Mouse (Mus musculus) kidney, embryonic 16.5 days (tissue): ENCODE measurements around the gene Pbx1. TPM values are rescaled to one million over a fixed set of nuclear protein-coding genes. Genes with fewer than 3 reads are reported as not detected.

Experiments used
- ATAC-seq: fragments of 200-750 bp; cut with Nextera tagmentation; 2 replicates; pipeline ENCODE4 v1.8.0; 2017; ENCODE audit warnings: moderate TSS enrichment; ENCODE audit not compliant: low FRiP score, low TSS enrichment
- H3K27ac ChIP-seq: fragments of 300-500 bp; sonication (generic); 2 replicates; pipeline ENCODE4 v1.5.1; 2014; ENCODE audit warnings: low read length
- H3K27me3 ChIP-seq: fragments of 300-500 bp; sonication (generic); 2 replicates; pipeline ENCODE4 v1.6.1; 2014; ENCODE audit warnings: low read length, control low read depth, mixed read lengths; ENCODE audit not compliant: insufficient read depth
- H3K36me3 ChIP-seq: fragments of 300-500 bp; sonication (generic); 2 replicates; pipeline ENCODE4 v1.6.1; 2014; ENCODE audit warnings: low read length, control low read depth, mixed read lengths; ENCODE audit not compliant: insufficient read depth
- H3K4me1 ChIP-seq: fragments of 300-500 bp; sonication (generic); 2 replicates; pipeline ENCODE4 v1.6.1; 2014; ENCODE audit warnings: low read length, control low read depth, mixed read lengths; ENCODE audit not compliant: insufficient read depth
- H3K4me2 ChIP-seq: fragments of 300-500 bp; sonication (generic); replicated peaks from 2 replicates; pipeline ENCODE4 v1.6.1; 2014; ENCODE audit warnings: low read depth, low read length
- H3K4me3 ChIP-seq: fragments of 300-500 bp; sonication (generic); 2 replicates; pipeline ENCODE4 v1.5.1; 2014; ENCODE audit warnings: mild to moderate bottlenecking, low read length
- H3K9ac ChIP-seq: fragments of 300-500 bp; sonication (generic); replicated peaks from 2 replicates; pipeline ENCODE4 v1.6.1; 2014; ENCODE audit warnings: low read length
- H3K9me3 ChIP-seq: fragments of 300-500 bp; sonication (generic); 2 replicates; pipeline ENCODE4 v1.6.1; 2016; ENCODE audit warnings: low read length, control low read depth
- WGBS: fragments of 180-500 bp; shearing (Covaris S2); extraction: QIAGEN DNeasy Blood & Tissue Kit; methylation state at CpG from one replicate; pipeline ENCODE4 v1.1.7; 2014; 5-methylcytosine and 5-hydroxymethylcytosine counted together
- polyA plus RNA-seq: library from polyadenylated mRNA; unstranded; fragments of >200 nt; fragmentation: Nextera tagmentation; extraction: Ambion mirVana; gene quantifications from 2 replicates; pipeline ENCODE4 v1.2.1, GENCODE M21; 2015

The Pbx1 gene
- polyA plus RNA-seq, 1 experiment from 2014 or later = 67.3 TPM

DNA sequence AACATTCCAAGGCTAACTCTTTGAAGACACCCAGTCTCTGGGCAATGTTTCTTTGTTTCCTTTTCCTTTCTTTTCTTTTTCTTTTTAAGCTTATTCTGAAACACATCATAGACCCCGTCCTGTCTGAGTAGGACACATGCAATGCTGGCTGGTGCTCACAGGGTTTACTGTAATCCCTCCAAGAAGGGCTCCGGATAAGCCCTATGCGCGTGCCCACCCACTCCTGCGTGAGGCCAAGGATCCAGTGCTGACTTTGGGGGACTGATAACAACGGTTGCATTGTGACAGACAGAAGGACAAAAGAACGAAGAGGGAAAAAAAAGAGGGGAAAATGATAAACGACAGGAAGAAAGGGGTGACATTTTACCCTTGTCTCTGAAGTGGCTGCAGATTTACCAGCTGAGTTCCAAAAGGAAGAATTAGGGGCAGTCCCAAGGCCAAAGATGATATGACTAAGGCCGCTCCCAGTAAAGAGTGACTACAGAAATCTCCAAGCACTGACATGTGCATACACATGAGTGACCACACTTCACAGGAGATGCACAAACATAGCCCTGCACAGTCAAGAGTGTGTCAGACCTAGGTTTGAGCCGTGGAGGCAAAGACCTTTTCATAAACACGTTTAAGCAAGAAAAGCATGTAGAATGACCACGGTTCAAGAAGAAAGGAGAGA is 108.5 kb downstream of the Pbx1 start:
- no peak for ATAC-seq
- Histone ChIP-seq H3K27me3 (no peaks in the 10 kb centered on the region), H3K36me3 (peaks cover 8% of the 10 kb centered on the region; the same call in 1 of the 2 replicates), H3K27ac (no peak overlapping the region), H3K4me1 (peaks cover 36% of the 10 kb centered on the region), H3K4me2 (no peak overlapping the region), H3K9me3 (no peaks in the 10 kb centered on the region), H3K4me3 (no peak overlapping the region), H3K9ac (no peak overlapping the region)
- 75% methylated on average over 12 of the region's 12 CpGs for WGBS

DNA sequence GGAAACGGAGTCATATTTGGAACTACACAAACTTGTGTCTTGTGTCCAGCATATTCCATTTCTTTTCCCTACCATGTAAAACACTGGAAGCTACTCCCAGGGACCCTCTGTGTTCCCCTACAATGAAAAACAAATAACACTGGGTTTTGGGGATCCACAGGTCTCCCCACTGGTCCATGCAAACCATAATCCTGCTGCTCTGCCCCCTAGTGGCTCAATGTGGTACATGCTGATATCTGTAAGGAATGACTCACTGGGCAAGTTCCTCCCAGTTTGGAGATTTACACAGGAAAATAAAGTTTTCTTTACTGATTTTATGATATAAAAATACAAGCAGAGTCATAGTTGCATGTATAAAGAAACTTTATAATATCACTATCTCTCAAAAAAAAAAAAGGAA is 109.2 kb downstream of the Pbx1 start:
- 97% methylated on average over 1 of the region's 1 CpGs for WGBS
- H3K27ac ChIP-seq = no peak overlapping the region
- no peak overlapping the region for H3K4me3 ChIP-seq
- H3K27me3 ChIP-seq = no peaks in the 10 kb centered on the region
- H3K9me3 ChIP-seq = no peaks in the 10 kb centered on the region
- no peak overlapping the region for H3K9ac ChIP-seq
- H3K36me3 ChIP-seq = peaks cover 8% of the 10 kb centered on the region; the same call in 1 of the 2 replicates
- H3K4me1 ChIP-seq = peaks cover 38% of the 10 kb centered on the region
- H3K4me2 ChIP-seq = no peak overlapping the region
- no peak for ATAC-seq

DNA sequence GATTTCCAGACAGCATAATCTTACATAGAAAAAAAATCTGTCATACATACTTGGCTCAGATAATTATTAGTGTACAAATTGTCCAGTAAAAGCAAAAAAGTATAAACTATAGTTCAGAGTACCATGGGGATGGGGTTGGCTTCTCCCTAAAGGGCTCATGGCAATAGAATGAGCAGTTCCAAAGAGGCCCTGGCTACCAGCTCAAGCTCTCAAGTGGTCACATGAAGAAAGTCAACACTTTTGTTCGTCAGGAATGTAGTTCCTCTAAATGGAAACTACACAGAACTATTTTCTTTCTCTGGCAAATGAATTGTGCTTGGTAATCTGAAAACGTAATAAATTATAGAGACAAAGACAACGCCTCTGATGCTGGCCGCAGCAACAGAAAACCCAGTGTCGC is 112.4 kb downstream of the Pbx1 start:
- no peaks in the 10 kb centered on the region for H3K27me3 ChIP-seq
- no peak overlapping the region for H3K27ac ChIP-seq
- ATAC-seq = no peak
- WGBS = 40% methylated on average over 5 of the region's 5 CpGs
- peaks cover 12% of the 10 kb centered on the region; the same call in 1 of the 2 replicates for H3K36me3 ChIP-seq
- H3K9ac ChIP-seq = no peak overlapping the region
- H3K4me3 ChIP-seq = no peak overlapping the region
- no peak overlapping the region for H3K4me2 ChIP-seq
- H3K4me1 ChIP-seq = peaks cover 21% of the 10 kb centered on the region; the same call in 1 of the 2 replicates
- H3K9me3 ChIP-seq = no peaks in the 10 kb centered on the region

- Histone ChIP-seq H3K4me3 (no peak overlapping the region), H3K36me3 (peaks cover 12% of the 10 kb centered on the region; the same call in 1 of the 2 replicates)
- 50% methylated on average over 13 of the region's 13 CpGs for whole genome bisulfite sequencing
These were observed 113.1 kb downstream of the Pbx1 start for GRCm38 (mm10) chr1:168318899-168319469.

DNA sequence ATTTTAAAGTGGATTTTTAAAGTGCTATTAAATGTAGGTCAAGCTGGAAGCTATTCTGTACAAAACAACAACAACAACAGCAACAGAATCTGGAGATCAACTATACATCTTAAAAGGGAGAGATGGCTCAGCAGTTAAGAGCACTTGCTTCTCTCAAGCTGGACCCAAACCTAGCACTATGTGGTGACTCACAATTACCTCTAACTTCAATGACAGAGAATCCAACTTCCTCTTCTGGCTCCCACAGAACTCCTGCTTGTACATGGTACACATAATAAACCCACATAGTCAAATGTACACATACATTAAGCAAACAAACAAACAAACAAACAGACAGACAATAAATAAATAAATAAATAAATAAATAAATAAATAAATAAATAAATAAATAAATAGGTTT is 118.3 kb downstream of the Pbx1 start:
- Histone ChIP-seq H3K4me3 (no peak overlapping the region), H3K9me3 (no peaks in the 10 kb centered on the region), H3K27me3 (no peaks in the 10 kb centered on the region), H3K4me1 (peaks cover 18% of the 10 kb centered on the region; the same call in 1 of the 2 replicates), H3K9ac (no peak overlapping the region), H3K36me3 (peaks cover 9% of the 10 kb centered on the region; the same call in 1 of the 2 replicates), H3K4me2 (no peak overlapping the region), H3K27ac (no peak overlapping the region)
- no peak for ATAC-seq

More at GRCm38 (mm10) chr1:168318899-168319469, 113.1 kb downstream of the Pbx1 start:
- Histone ChIP-seq H3K27me3 (no peaks in the 10 kb centered on the region), H3K9me3 (no peaks in the 10 kb centered on the region), H3K4me1 (peaks cover 19% of the 10 kb centered on the region; the same call in 1 of the 2 replicates), H3K4me2 (no peak overlapping the region), H3K9ac (no peak overlapping the region), H3K27ac (no peak overlapping the region)
- ATAC-seq = no peak

DNA sequence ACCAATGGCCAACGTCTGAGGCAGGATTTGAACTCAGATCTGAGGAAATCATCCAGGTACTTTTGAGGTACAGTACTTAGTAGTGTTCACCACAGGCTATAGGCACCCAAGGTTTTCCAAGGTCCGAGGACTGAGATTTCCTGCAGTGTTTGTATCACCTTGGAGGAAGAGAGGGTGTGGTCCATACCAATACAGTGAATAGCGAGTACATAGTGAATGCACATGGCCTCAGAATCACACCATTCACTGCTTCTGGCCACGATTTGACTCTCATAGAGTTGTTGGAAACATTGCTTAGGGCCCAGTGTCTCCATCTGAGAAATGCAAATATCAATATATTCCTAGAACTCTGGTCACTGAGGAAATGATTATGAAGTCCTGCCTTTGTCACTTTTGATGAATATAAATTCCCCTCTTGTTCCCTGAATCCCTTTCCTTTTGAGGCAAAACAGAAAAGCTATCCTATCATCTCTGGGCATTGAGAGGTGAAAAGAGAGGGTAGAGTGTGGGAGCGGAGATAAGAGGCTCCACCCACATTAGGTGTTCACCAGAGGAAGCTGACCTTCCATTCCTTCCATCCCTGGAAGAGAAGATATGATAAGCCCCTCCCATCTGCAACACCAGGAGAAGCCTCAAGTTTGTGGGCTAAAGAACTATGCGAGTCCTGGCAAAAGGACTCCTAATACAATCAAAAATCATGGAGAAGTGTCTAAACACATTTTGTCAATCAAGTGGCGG is 119.2 kb downstream of the Pbx1 start:
- no peak for ATAC-seq
- Histone ChIP-seq H3K27ac (no peak overlapping the region), H3K27me3 (no peaks in the 10 kb centered on the region), H3K4me3 (no peak overlapping the region), H3K4me1 (peaks cover 13% of the 10 kb centered on the region; the same call in 1 of the 2 replicates), H3K36me3 (peaks cover 9% of the 10 kb centered on the region; the same call in 1 of the 2 replicates), H3K9me3 (no peaks in the 10 kb centered on the region), H3K4me2 (no peak overlapping the region), H3K9ac (no peak overlapping the region)
- 86% methylated on average over 7 of the region's 7 CpGs for WGBS

DNA sequence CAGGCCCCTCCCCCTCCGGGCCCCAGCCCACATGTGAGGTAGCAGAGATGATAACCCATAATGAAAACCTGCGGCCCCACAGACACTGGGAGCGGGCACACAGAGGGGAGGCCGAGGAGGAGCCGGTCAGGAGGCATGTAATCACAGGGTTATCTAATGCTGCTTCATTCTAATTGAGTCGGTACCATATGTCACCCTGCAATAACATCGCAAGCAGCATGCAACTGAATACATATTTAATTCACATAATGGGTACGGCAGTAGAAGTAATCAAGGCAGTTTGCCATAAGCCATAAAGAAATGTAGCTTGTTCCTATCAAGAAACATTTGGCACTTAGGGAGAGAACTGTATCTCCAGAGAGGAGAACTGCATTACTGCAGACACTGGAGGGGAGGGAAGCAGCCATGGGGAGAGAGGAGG is 123.0 kb downstream of the Pbx1 start:
- Histone ChIP-seq H3K4me2 (no peak overlapping the region), H3K27me3 (no peaks in the 10 kb centered on the region)
- whole genome bisulfite sequencing = 78% methylated on average over 8 of the region's 8 CpGs

DNA sequence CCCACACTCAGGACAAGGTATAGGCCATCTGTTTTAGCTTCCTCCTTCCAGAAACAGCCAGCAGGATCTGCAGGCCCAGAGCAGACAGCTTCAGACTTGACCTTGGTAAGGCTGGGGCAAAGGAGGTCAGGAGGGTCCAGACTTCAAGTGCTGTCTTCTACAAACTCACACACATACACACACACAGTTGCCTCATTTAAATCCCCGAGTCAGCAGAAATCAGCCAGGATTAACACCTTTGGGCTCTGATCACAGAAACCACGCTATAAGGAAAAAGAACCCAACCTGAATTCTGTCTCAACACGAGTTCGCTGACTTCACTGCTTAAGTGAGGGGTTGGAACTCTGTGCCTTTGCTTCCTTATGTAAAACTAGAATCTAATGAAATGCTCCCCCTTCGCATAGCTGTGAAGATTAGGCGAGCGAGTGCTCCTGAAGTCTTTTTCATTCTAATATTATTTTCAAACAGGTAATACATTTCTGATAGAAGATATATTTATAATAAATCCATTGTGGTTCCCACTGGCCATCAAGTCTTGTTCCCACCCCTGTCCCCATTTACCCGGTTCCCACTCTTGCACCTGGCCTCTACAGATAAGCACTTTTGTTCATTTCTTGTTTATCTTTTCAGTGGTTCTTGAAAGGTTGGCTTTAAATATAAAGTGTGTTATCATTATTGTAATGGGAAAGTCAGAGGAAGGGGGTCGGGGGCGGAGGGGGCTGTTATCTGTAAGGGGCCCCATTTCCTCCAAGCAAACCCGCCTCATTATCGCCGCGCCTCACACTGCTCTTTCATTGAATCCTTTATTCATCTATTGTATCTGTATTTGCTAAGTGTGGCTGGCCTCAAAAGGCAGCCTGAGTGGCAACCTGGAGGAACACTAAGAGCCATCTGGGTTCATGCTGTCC is 124.5 kb downstream of the Pbx1 start:
- H3K27me3 ChIP-seq = no peaks in the 10 kb centered on the region
- no peaks in the 10 kb centered on the region for H3K9me3 ChIP-seq
- H3K27ac ChIP-seq = no peak overlapping the region
- peaks cover 13% of the 10 kb centered on the region; the same call in 1 of the 2 replicates for H3K4me1 ChIP-seq
- no peak overlapping the region for H3K9ac ChIP-seq
- ATAC-seq = no peak
- peaks cover 5% of the 10 kb centered on the region; the same call in 1 of the 2 replicates for H3K36me3 ChIP-seq
- whole genome bisulfite sequencing = 88% methylated on average over 14 of the region's 14 CpGs
- no peak overlapping the region for H3K4me3 ChIP-seq
- no peak overlapping the region for H3K4me2 ChIP-seq

More for the DNA sequence above, 123.0 kb downstream of the Pbx1 start:
- H3K36me3 ChIP-seq = peaks cover 5% of the 10 kb centered on the region; the same call in 1 of the 2 replicates
- no peak overlapping the region for H3K4me3 ChIP-seq
- no peak overlapping the region for H3K9ac ChIP-seq
- H3K27ac ChIP-seq = no peak overlapping the region
- no peak for ATAC-seq
- no peaks in the 10 kb centered on the region for H3K9me3 ChIP-seq
- peaks cover 13% of the 10 kb centered on the region; the same call in 1 of the 2 replicates for H3K4me1 ChIP-seq

- Histone ChIP-seq H3K4me1 (peaks cover 5% of the 10 kb centered on the region), H3K4me3 (no peak overlapping the region), H3K27me3 (no peaks in the 10 kb centered on the region), H3K27ac (no peak overlapping the region), H3K36me3 (no peaks in the 10 kb centered on the region), H3K9me3 (no peaks in the 10 kb centered on the region), H3K9ac (no peak overlapping the region), H3K4me2 (no peak overlapping the region)
- WGBS = 74% methylated on average over 6 of the region's 6 CpGs
- no peak for ATAC-seq
These were observed 131.6 kb downstream of the Pbx1 start for GRCm38 (mm10) chr1:168300505-168300904.
